Mouse (Mus musculus) left cerebral cortex, adult 9 months (tissue): ENCODE results near the gene Agtpbp1.
A peak's percentile ranks its signal among the peaks of the same experiment; 100 is the strongest.
"Not testable (repeated sequence)": the region's sequence is repeated elsewhere in the genome, so short reads cannot be mapped to it uniquely, and the experiment has no call there.

Experiments used
- DNase-seq, 2 experiments: peaks; one replicate each; pipeline ENCODE4 v3.0.0; 2022; ENCODE audit warnings: low spot score in 2 of 2

Gene Agtpbp1

GRCm38 (mm10) chr13:59584947-59585647 lies at the start of gene Agtpbp1, which contains the start of gene Naa35:
Gene Agtpbp1, minus strand, starts transcription at chr13:59585227.
Gene Naa35, plus strand, starts transcription at chr13:59585259.
- peak; percentile 97 to 99 for DNase-seq

GRCm38 (mm10) chr13:59634637-59635036 lies 49.6 kb upstream of the Agtpbp1 start:
- no peak for DNase-seq

GRCm38 (mm10) chr13:59626739-59627138 lies 41.7 kb upstream of the Agtpbp1 start:
- no peak for DNase-seq

DNA sequence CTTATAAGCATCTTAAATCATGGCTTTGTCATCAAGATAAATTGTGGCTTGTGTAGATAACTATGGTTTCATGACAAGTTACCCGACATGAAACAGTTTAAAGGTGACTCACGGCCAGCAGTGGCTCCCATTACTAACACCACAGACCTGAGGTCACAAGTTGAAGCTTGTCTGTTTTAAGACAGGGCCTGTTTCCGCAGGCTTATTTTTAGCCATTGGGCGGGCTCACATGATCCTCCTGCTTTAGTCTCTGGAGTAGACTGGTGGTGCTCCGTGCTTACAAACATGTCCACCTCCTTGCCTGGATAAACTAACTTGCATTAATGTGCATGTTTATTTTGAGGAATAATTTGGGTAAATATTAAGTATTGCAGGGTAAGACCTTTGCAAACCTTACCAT lies 39.9 kb upstream of the Agtpbp1 start:
- DNase-seq, result peak in 1 of 2 experiments; percentile 32

- no peak for DNase-seq
Measured at GRCm38 (mm10) chr13:59624389-59624788, 39.4 kb upstream of the Agtpbp1 start.

GRCm38 (mm10) chr13:59621643-59622489 lies 36.8 kb upstream of the Agtpbp1 start:
- no peak for DNase-seq

- no peak for DNase-seq
Measured at GRCm38 (mm10) chr13:59618463-59618862, 33.4 kb upstream of the Agtpbp1 start.

GRCm38 (mm10) chr13:59615554-59615953 lies 30.5 kb upstream of the Agtpbp1 start:
- DNase-seq, result no peak

- DNase-seq, result no peak
Measured at GRCm38 (mm10) chr13:59615152-59615551, 30.1 kb upstream of the Agtpbp1 start.

DNA sequence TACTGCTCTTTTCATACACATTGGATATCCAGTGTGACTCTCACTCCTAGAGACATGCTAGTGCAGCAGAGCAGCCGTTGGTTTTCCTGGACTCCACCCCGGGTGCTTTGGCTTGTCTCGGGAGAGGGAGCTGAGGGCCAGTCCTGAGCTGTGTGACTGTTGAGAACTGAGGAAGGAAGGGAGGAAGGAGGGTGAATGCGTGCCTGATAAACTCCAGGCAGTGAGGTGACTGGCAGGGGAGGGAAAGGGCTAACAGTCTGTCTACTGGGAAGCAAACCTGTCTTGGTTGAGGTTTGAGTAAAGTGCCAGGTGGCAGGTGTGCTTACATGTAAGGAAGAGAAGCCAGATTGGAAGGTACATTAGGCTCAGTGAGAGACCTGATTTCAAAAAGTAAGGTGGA lies 28.8 kb upstream of the Agtpbp1 start:
- no peak for DNase-seq

- no peak for DNase-seq
Measured at GRCm38 (mm10) chr13:59610437-59610836, 25.4 kb upstream of the Agtpbp1 start.

DNA sequence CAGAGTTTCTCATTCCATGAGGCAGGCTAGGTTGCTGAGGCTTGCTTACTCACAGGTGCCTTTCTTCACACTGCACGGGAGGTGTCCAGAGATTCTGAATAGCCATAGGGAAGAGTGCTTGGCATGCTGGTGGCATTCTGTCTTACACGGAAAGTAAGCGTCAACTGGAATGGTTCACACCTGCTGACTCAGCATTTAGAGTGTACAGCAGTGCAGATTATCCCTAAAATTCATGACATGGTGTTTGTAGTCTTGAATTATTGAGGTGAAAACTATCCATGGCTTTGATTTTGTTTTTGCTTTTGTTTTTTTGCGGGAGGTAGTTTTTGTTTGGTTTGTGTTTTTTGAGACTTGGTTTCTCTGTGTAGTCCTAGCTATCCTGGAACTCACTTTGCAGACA lies 24.9 kb upstream of the Agtpbp1 start:
- DNase-seq, result no peak

DNA sequence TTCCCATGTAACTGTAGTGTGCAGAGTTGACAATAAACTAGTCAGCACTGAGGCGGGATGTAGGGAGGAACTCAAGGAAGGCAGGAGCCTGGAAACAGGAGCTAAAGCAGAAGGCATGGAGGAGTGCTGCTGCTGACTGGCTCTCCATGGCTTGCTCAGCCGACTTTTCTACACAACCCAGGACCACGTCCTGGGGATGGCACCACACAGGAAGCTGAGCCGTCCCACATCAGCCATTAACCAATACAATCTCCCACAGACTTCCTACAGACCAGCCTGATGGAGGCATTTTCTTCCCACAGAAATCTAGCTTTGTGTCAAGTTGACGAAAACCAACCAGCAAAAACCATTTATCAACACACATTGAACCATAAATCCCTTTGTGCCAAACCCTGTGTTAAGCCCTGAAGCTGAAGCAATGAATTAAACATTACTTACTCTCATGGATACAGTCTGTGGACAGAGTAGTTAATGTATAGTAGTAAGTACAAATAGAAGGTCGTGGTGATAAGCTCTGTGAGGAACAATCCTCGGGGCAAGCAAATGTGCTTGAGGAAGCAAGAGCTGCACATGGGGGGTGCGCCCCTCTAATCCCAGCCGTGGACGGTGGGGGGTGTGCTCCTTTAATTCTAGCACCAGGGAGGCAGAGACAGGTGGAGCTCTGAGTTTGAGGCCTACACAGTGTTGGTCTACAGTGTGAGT lies 20.3 kb upstream of the Agtpbp1 start:
- no peak for DNase-seq

DNA sequence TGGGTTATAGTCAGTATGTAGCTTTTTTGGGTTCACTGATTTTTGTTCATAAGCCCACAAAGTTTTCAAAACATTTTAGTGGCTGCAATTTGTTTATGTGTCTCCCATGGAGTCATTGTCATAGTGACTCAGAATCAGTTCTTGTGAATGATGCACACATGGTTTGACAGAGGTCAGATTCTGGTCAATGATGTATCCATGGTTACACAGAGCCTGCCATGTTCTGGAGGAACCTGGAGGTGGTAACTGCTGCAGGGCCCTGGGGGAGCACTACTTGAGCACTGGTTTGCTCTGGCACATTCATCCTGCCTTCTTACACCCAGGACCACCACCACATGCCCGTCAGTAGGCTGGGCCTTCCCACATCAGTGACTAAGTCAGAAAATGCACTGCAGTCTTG lies 19.5 kb upstream of the Agtpbp1 start:
- no peak for DNase-seq

- no peak for DNase-seq
Measured at GRCm38 (mm10) chr13:59603096-59603495, 18.1 kb upstream of the Agtpbp1 start.

DNA sequence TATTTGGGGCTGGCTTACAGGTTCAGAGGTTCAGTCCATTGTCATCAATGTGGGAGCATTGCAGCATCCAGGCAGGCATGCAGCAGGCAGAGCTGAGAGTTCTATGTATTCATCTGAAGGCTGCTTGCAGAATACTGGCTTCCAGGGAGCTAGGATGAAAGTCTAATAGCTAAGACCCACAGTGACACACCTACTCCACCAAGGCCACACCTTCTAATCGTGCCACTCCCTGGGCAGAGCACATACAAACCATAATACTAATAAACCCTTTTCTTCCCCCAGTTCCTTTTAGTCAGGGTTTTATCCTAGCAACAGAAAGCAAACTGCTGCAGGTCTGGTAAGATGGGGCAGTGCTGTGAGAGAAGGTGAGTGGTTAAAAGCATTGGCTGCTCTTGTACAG lies 7.6 kb upstream of the Agtpbp1 start:
- DNase-seq, result no peak

- not testable (repeated sequence) for DNase-seq
Measured at GRCm38 (mm10) chr13:59592058-59592457, 7.0 kb upstream of the Agtpbp1 start.

GRCm38 (mm10) chr13:59590691-59591090 lies 5.7 kb upstream of the Agtpbp1 start:
- DNase-seq, result no peak

DNA sequence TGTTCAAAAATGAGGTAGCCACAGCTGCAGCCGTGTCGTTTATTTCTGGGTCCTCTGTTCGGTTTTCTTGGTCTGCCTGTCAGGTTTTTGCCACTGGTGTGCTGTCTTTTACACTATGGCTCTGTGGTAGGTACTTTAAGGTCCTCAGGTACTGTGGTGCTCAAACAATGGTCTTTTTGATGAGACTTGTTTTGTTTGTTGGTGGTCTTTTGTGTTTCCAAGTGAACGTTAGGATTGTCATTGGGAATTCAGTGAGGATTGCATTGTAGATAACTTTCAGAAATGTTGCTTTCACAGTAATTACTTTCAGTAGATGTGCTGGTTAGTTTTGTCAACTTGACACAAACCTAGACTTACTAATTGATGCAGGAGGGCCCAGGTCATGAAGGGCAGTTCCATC lies 4.6 kb upstream of the Agtpbp1 start:
- DNase-seq, result no peak

DNA sequence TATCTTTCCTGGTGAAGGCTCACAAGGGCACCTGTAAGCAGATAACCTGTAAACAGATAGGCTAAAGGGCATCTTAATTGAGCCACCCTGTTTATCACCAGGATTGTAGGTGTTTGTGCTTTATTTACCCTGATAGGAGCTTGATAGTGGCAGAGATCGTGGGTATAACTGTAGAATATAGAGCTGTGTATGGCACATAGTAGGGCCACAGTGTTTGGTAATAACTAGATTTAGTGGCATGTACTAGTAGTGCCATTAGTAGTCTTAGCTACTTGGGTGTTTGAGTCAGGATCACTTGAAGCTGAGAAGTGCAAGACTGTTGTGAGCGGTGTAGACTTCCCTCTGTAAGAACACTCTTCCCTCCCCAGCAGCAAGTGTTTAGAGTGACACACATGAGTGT lies 2.2 kb upstream of the Agtpbp1 start:
- no peak for DNase-seq

DNA sequence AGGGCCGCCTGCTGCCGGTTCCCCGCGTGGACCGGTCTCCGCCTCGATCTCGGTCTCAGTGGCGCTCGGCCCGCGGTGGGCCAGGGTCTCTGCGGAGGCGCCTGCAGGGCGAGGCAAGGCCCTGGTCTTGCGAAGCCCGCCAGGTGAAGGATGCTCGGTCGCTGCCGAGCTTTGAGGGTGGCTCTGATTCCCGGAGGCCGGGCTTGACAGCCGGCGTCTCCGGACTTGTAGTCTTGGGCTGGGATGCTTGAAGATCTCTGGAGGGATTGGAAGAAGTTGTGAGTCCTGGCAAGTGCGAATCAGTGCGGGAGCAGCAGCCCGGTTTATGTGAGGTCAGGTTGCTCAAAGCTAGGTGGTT lies 600 bp upstream of the Agtpbp1 start:
- DNase-seq, result peak in 1 of 2 experiments; percentile 13

DNA sequence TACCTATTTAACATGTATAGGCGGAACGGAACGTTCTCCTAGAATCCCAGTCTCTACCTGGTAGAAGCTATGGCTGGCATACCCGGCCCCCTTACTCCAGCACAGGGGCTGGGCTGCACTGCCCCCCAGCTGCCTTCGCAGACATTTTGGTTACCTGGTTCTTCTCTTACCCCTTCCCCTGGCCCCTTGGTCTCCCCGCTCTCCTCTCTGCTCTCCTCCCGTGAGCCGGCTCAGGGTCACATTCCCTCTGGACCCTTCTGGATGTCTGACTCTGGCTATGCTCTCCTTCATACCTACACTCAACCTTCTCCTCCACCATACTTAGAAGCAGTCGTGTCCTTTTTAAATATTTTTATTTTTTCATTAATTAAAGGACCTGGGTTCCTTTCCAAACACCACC lies 546 bp downstream of the Agtpbp1 start:
- peak in 1 of 2 experiments; percentile 36 for DNase-seq
